Mouse (Mus musculus) layer of hippocampus, postnatal 36 days (tissue): Measurements from ENCODE around the gene Eif4b. TPM values are rescaled to one million over a fixed set of nuclear protein-coding genes. Genes with fewer than 3 reads are reported as not detected.

Experiments used
- DNase-seq, 2 experiments: peaks; one replicate each; pipeline ENCODE4 v3.0.0; 2022
- total RNA-seq, 2 experiments: library from RNA; stranded (reverse); gene quantifications; 2 replicates each; pipeline ENCODE4 v1.2.3; 2021

Eif4b gene
- 100 to 1,000 TPM; 179 to 182 TPM for total RNA-seq

- DNase-seq: peak; percentile 98 to 99
Measured at GRCm38 (mm10) chr15:102073559-102074069, at the start of gene Eif4b. Gene Eif4b (plus strand): TSS chr15:102073773.

- DNase-seq: no peak
Measured at GRCm38 (mm10) chr15:102023888-102024287, 49.7 kb upstream of the Eif4b start.

GRCm38 (mm10) chr15:102025136-102025872 lies 48.3 kb upstream of the Eif4b start:
- no peak for DNase-seq

DNA sequence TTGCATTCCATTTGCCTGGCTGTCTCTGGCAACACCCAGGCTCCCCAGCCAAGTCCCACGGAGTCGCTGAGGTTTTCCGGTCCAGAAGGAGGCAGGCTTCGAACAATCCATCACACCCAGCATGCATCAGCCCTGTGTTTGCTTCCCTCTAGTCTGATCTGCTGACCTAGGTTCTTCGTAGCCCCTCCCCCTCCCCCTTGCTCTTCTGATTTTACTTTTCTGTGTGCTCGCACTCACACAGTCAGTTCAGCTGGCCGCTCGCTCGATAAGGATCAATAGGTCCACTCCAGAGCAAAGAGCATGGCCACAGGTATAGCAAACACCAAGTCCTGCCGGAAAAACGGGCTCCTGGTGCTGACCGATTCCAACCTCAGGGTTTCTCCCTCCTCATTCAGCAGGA lies 47.1 kb upstream of the Eif4b start:
- no peak for DNase-seq

- DNase-seq: no peak
Measured at GRCm38 (mm10) chr15:102028040-102028439, 45.5 kb upstream of the Eif4b start, which contains the start of gene Krt18. Gene Krt18 (plus strand): TSS chr15:102028180.

- no peak for DNase-seq
Measured at GRCm38 (mm10) chr15:102034121-102035053, 39.2 kb upstream of the Eif4b start.

DNA sequence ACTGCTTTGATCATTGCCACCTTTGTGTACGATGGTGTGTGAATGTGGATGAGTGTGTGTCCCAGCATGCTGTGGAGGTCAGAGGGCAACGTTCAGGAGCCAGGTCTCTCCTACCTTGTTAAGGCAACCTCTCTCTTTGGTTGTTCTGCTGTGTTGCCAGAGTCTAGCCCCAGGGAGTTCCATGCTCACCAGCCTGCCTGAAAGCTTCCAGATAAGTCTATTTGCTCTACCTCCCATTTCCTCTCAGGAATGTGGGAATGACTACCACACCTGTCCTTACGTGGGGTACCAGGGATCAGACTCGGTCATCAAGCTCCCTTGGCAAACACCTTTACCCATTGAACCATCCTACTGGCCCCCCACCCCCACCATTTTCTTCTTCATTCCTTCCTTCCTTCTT lies 33.3 kb upstream of the Eif4b start:
- no peak for DNase-seq

DNA sequence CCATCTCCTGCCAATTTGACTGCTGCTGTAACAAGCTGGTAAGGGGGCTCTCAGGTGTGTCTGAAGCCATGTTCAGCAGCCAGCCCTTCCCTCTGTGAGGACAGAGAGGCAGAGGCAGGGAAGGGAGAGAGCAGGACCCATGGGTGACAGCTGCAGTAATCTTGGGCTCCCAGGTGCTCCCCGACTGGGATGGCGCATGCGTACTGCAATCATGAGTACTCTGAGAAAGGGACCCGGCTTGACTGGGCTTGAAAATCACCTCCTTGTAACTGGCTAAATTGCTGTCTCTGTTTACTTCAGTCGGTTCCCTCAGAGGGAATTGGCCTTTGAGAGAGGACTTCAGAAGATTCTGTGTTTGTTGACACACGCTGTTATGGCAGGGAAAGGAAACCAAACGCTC lies 31.6 kb upstream of the Eif4b start:
- DNase-seq: no peak

GRCm38 (mm10) chr15:102044745-102045144 lies 28.8 kb upstream of the Eif4b start:
- DNase-seq: no peak

- no peak for DNase-seq
Measured at GRCm38 (mm10) chr15:102045691-102046090, 27.9 kb upstream of the Eif4b start.

DNA sequence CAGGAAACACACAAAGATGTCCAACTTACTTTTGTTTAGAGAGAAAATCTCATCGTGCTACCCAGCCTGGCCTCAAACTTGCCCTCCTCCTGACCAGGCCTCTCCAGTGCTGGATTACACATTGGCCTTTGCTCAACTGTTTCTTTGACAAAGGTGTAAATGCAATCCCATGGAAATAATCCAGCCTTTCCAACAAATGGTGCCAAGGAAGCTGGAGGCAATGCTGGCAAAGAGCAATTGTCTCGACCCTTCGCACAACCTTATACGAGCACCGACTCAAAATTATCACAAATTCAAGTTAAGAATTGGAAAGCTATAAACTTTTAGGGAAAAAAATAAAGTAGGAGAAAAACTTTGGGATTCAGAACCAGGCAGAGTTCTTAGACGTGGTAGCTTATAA lies 25.6 kb upstream of the Eif4b start:
- no peak for DNase-seq

DNA sequence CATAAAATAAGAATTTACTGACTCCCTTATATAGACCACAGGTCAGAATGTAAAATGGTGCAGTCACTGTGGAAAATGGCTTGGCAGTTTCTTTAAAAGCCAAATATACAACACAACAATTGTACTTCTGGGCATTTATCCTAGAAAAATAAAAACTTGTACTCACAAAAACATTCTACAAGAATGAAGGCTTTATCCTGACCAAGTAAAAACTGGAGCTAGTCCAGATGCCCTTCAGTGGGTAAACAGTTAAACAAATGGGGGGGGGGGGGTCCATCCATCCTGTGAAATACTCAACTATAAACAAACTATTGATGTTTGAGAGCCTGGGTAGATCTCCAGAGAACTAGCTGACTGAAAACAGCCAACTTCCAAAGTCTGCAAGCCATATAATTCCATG lies 23.7 kb upstream of the Eif4b start:
- no peak for DNase-seq

DNA sequence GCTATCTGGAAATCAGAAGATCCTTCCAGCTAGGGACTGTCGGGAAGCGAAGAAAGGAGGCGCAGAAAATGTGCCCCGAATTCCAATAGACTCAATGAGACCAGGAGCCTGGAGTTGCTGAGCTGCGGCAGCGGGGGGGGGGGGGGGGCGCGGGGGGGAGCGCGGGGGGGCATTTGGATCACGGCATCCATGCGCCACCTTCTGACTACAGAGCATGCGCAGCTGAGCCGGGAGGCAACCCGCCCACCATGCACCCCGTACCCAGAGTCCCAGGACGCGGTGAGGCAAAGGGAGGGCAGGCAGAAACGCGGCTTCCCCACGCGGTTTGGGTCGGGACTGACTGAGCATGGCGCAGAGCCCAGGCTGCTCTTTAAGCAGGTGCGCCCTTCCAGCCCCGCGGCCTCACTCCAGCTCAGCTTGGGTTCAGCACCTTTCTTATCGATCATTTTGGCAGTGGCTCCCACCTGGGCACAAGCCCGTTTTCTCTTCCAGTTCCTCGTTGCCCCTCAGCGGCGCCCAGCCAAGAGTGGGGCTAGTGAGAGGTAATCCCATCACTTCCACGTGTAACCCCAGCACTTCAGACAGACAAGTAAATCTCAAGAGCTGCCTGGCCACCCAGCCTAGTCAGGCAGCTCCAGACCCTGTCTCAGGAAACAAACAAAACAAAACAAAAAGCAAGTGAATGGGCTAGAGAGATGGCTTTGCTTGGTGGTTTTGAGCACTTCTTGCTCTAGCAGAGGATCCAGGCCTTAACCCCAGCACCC lies 21.5 kb upstream of the Eif4b start:
- DNase-seq: peak; percentile 46 to 63

- DNase-seq: no peak
Measured at GRCm38 (mm10) chr15:102056495-102057174, 16.9 kb upstream of the Eif4b start.

GRCm38 (mm10) chr15:102065661-102066325 lies 7.8 kb upstream of the Eif4b start:
- DNase-seq: peak; percentile 90

GRCm38 (mm10) chr15:102070476-102071467 lies 2.8 kb upstream of the Eif4b start:
- DNase-seq: no peak

DNA sequence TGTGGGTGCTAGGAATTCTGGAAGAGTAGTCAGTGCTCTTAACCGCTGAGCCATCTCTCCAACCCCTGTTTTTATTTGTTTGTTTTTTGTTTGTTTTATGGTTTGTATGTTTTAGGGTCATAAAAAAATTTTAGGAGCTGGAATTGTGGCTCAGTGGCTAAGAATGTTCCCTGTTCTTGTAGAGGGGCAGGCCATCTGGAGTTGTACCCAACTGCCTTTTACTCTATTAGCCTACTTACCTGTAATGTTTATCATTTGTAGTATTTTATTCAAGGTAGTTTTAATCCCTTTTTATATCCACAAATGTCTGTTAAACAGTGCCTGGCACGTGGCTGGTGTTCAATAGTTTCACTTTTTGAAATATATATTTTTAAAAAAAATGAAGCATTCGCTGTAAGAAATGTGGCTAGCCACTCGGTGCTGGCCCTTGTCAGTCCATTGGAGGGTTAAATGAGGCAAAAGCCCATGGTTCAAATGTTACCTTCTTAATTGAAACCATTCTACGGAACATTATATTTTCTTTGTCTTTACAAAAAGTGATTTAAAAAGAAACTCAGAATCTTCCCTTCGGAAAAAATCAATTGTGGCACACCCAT lies 512 bp upstream of the Eif4b start:
- DNase-seq: no peak

- peak; percentile 58 to 62 for DNase-seq
Measured at GRCm38 (mm10) chr15:102074070-102074731, 628 bp downstream of the Eif4b start.
